Mouse (Mus musculus): ENCODE measurements around the gene Gda. TPM values are rescaled to one million over a fixed set of nuclear protein-coding genes. Genes with fewer than 3 reads are reported as not detected.

Gda gene
- polyA plus RNA-seq, 1 experiment, result 5.2 TPM

DNA sequence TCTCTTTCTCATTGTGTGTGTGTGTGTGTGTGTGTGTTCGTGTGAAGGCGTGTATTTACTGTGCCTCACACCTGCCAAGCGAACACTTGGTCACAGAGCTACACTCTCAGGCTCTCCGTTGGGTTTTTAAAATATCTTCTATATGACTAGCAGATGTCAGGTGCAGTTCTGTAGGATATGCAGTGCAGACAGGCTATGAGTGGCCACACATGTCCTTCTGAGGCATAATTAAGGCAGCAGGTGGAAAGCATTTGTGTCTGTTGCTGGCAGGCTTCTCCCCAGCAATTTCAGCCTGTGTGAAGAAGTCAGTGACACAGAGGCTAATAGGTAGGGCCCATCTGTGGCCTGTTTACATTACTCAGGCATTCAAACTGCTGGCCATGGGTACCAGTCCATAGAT lies 104.7 kb downstream of the Gda start:
- TF ChIP-seq GATA1 (IDR thresholded peaks at IDR 0.05; ENCODE audit: low read length), result no peak

- no peak for TF ChIP-seq GATA1 (IDR thresholded peaks at IDR 0.05; ENCODE audit: low read length)
Observed at GRCm38 (mm10) chr19:21357792-21358191, 115.5 kb downstream of the Gda start.

DNA sequence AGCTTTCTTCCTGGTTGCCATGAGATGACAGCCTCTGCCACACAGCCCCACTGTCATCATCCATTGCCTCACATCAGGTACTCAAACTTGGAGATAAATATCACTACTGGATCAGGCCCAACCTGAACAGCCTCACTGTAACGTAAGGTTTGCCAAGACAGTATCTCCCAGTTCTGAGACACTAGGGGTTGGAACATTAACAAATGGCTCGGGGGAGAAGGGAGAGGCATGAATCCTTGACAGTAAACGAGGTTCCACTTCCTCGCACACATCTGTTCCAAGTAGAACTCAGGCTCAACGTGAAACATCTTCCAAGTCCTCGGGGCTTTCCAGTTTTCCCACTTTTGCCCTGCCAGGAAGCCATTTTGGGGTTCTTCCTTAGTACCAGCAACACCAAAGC lies 123.6 kb downstream of the Gda start:
- TF ChIP-seq GATA1 (IDR thresholded peaks at IDR 0.05; ENCODE audit: low read length), result no peak

DNA sequence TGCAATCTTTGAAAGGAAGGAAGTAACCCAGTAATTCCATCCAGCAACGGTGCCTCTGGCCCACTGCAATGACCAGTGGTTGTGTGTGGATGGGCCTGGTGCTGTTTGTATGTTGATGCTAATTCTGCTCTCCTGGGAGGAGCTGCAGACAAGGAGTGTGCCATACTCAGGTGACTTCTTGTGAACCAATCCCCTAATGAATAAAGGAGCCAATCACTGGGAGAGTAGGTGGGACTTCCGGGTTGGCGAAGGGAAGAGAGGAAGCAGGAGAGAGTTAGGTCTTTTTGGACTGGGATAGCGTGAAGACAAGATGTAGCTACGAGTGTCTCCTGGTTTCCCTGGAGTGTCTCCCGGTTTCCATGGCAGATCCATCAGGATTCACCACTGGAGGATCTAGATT lies 126.6 kb downstream of the Gda start:
- TF ChIP-seq GATA1 (IDR thresholded peaks at IDR 0.05; ENCODE audit: low read length), result no peak

Other genes with a start within 250 kb of the Gda start
- gene Zfand5, start 201.2 kb downstream of the Gda start, polyA plus RNA-seq (2012), result 12.7 and 17.0 TPM in 2 replicates
- 0.43 and 0.63 TPM in 2 replicates for gene 1110059E24Rik, start 179.5 kb upstream of the Gda start, polyA plus RNA-seq (2012)
- 8.0 and 12.4 TPM in 2 replicates for gene Abhd17b, start 179.7 kb upstream of the Gda start, polyA plus RNA-seq (2012)